In the genomic region with DNA sequence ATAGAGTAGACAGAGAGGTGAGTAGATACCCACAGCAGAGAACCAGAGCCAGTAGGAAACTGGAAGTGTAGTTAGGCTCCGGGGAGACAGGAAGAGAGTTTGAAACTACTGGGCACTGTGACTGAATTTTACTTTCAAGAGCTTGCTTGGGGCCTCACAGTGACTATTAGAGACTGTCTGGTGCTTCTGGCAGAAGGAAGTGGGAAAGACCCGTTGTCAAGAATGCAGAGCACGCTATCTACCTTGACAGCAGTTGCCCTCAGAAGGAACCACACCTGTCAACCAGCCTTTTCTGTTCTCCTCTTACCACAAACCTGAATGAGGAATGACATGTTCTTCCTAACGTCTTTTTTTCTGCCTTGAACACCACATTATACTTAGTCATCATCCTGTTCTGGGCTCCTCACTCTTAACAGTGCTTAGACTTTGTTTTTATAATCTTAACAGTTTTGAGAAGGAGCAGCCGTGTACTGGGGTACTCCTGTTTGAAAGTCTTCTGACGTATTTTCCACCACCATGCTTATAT, we compare ENCODE assay signal across 17 mouse cellular contexts. TPM values are rescaled to one million over a fixed set of nuclear protein-coding genes. Genes with fewer than 3 reads are reported as not detected.
DNase-seq lines count a peak whose midpoint lies in the region; ATAC-seq lines count a peak whose summit lies in the region.
"Had no signal": no experiment of that assay in that cellular context is flagged by ENCODE, and none has a peak within 500 bp of the region (broad histone marks: within the 10 kb centered on the region; RNA-seq: fewer than 3 reads in every experiment).

No protein-coding gene starts in this region.

- H3K4me1 ChIP-seq in heart, embryonic 11.5 days (ENCODE audit: control insufficient read depth, insufficient read depth, low read length): no peaks in the 10 kb centered on the region; the same call in 1 of the 2 replicates
- H3K4me1 ChIP-seq: embryonic facial prominence, embryonic 13.5 days; limb, embryonic 13.5 days; liver, embryonic 15.5 days; neural tube, embryonic 15.5 days had no signal

- H3K27me3 ChIP-seq in heart, embryonic 11.5 days (ENCODE audit: control insufficient read depth, insufficient read depth, low read length): no peaks in the 10 kb centered on the region
- H3K27me3 ChIP-seq: embryonic facial prominence, embryonic 13.5 days; limb, embryonic 13.5 days; liver, embryonic 15.5 days; neural tube, embryonic 15.5 days had no signal

- 0 out of 2 replicates have a peak overlapping the region, but pooled peaks have one; percentile 3 for H3K27ac ChIP-seq in heart, embryonic 11.5 days (ENCODE audit: low read depth, low read length)
- H3K27ac ChIP-seq: embryonic facial prominence, embryonic 13.5 days; limb, embryonic 13.5 days; liver, embryonic 15.5 days; neural tube, embryonic 15.5 days had no signal

- intact Hi-C loops in heart, postnatal 25 days (cut with DNase I): no loop called here
- intact Hi-C loops in left cerebral cortex, postnatal 25 days (cut with DNase I): no loop called here

- H3K36me3 ChIP-seq in heart, embryonic 11.5 days (ENCODE audit: control insufficient read depth, insufficient read depth, low read length): peaks cover 9% of the 10 kb centered on the region; the same call in 1 of the 2 replicates

- H3K9ac ChIP-seq in heart, embryonic 11.5 days (ENCODE audit: low read depth, low read length): no peak overlapping the region
- H3K9ac ChIP-seq: embryonic facial prominence, embryonic 13.5 days; forebrain, postnatal 0 days; limb, embryonic 13.5 days; liver, embryonic 15.5 days; neural tube, embryonic 15.5 days had no signal

- H3K4me2 ChIP-seq in heart, embryonic 11.5 days: no peak overlapping the region
- H3K4me2 ChIP-seq: embryonic facial prominence, embryonic 13.5 days; limb, embryonic 13.5 days; liver, embryonic 15.5 days; neural tube, embryonic 15.5 days had no signal

- H3K4me3 ChIP-seq in heart, embryonic 11.5 days (ENCODE audit: low read depth, low read length): no peak overlapping the region
- H3K4me3 ChIP-seq: embryonic facial prominence, embryonic 13.5 days; limb, embryonic 13.5 days; liver, embryonic 15.5 days; neural tube, embryonic 15.5 days had no signal

- ATAC-seq in heart, embryonic 11.5 days (replicated peaks; ENCODE audit: insufficient number of reproducible peaks, low FRiP score, low TSS enrichment): no peak
- ATAC-seq in common myeloid progenitor, adult 5-6 weeks (replicated peaks; ENCODE audit: low read depth, poor library complexity, severe bottlenecking): peak; percentile 67
- peak; percentile 47 for ATAC-seq in megakaryocyte progenitor cell, adult 5-6 weeks (replicated peaks; ENCODE audit: poor library complexity)
- ATAC-seq: forebrain, postnatal 0 days; hindbrain, embryonic 16.5 days had no signal

- WGBS in heart, embryonic 11.5 days (ENCODE audit: insufficient replicate concordance): 64% methylated on average over 6 of the region's 6 CpGs

- no peaks in the 10 kb centered on the region for H3K9me3 ChIP-seq in heart, embryonic 11.5 days (replicated peaks; ENCODE audit: control insufficient read depth, low read length)
- H3K9me3 ChIP-seq: embryonic facial prominence, embryonic 13.5 days; limb, embryonic 13.5 days; liver, embryonic 15.5 days; neural tube, embryonic 15.5 days had no signal

- DNase-seq in heart, postnatal 25 days (ENCODE audit: low spot score): no peak
- peak; percentile 21 for DNase-seq in 3T3-L1 (ENCODE audit: low read depth, low spot score)
- DNase-seq in cerebellum, adult 18-20 months: no peak
- DNase-seq in gastrocnemius, postnatal 4 days (ENCODE audit: low spot score in 2 of 2): no peak
- DNase-seq in left cerebral cortex, postnatal 25 days (ENCODE audit: low spot score in 2 of 2): no peak
- DNase-seq: forebrain, postnatal 0 days; heart, postnatal 36 days; midbrain, embryonic 14.5 days; thymus, postnatal 36 days had no signal

RNA-seq across cellular contexts. Expression of gene Larp4b, which starts 45.8 kb away (rescaled TPM):
- polyA plus RNA-seq in heart, embryonic 11.5 days (2014; fragmentation: Nextera tagmentation; extraction: Ambion mirVana): 29.6 and 31.7 TPM in 2 replicates
- total RNA-seq in heart, postnatal 25 days (2021): 10 to 100 TPM; 76.3 to 81.3 TPM
- 90.9 and 92.9 TPM in 2 replicates for total RNA-seq in common myeloid progenitor, adult 5-6 weeks (2017)
- 77.1 and 82.9 TPM in 2 replicates for total RNA-seq in megakaryocyte progenitor cell, adult 5-6 weeks (2015)
- 73.3 and 90.9 TPM in 2 replicates for total RNA-seq in megakaryocyte progenitor cell, adult 5-6 weeks (2017)
- total RNA-seq in gastrocnemius, postnatal 4 days (2021): 10 to 100 TPM; 78.7 to 86.5 TPM
- 10 to 100 TPM; 74.6 to 77.8 TPM for total RNA-seq in left cerebral cortex, postnatal 25 days (2021)
